Mouse (Mus musculus) intestine, embryonic 15.5 days (tissue): ENCODE results near the gene Snapc5. TPM values are rescaled to one million over a fixed set of nuclear protein-coding genes. Genes with fewer than 3 reads are reported as not detected.

Experiments used
- ATAC-seq: fragments of 200-750 bp; cut with Nextera tagmentation; 2 replicates; pipeline ENCODE4 v1.8.0; 2017; ENCODE audit warnings: moderate TSS enrichment, moderate library complexity
- H3K27ac ChIP-seq: fragments of 300-500 bp; sonication (generic); 2 replicates; pipeline ENCODE4 v1.5.1; 2015; ENCODE audit warnings: mild to moderate bottlenecking, inconsistent platforms
- H3K27me3 ChIP-seq: fragments of 300-500 bp; sonication (generic); replicated peaks from 2 replicates; pipeline ENCODE4 v1.6.1; 2015; ENCODE audit warnings: inconsistent platforms
- H3K36me3 ChIP-seq: fragments of 300-500 bp; sonication (generic); 2 replicates; pipeline ENCODE4 v1.6.1; 2015; ENCODE audit warnings: inconsistent platforms
- H3K4me1 ChIP-seq: fragments of 300-500 bp; sonication (generic); replicated peaks from 2 replicates; pipeline ENCODE4 v1.6.1; 2015; ENCODE audit warnings: inconsistent platforms
- H3K4me2 ChIP-seq: fragments of 300-500 bp; sonication (generic); replicated peaks from 2 replicates; pipeline ENCODE4 v1.6.1; 2015; ENCODE audit warnings: mild to moderate bottlenecking, inconsistent platforms
- H3K4me3 ChIP-seq: fragments of 300-500 bp; sonication (generic); replicated peaks from 2 replicates; pipeline ENCODE4 v1.5.1; 2015; ENCODE audit warnings: inconsistent platforms
- H3K9ac ChIP-seq: fragments of 300-500 bp; sonication (generic); 2 replicates; pipeline ENCODE4 v1.6.1; 2015; ENCODE audit warnings: inconsistent platforms
- H3K9me3 ChIP-seq: fragments of 300-500 bp; sonication (generic); 2 replicates; pipeline ENCODE4 v1.6.1; 2016; ENCODE audit warnings: inconsistent platforms
- WGBS: fragments of 180-500 bp; shearing (Covaris S2); methylation state at CpG from one replicate; pipeline ENCODE4 v1.1.7; 2015; 5-methylcytosine and 5-hydroxymethylcytosine counted together
- polyA plus RNA-seq: library from polyadenylated mRNA; unstranded; fragments of >200 nt; fragmentation: Nextera tagmentation; extraction: Ambion mirVana; gene quantifications from 2 replicates; pipeline ENCODE4 v1.2.1, GENCODE M21; 2015

Gene Snapc5
- polyA plus RNA-seq, 1 experiment from 2014 or later: 29.3 TPM

DNA sequence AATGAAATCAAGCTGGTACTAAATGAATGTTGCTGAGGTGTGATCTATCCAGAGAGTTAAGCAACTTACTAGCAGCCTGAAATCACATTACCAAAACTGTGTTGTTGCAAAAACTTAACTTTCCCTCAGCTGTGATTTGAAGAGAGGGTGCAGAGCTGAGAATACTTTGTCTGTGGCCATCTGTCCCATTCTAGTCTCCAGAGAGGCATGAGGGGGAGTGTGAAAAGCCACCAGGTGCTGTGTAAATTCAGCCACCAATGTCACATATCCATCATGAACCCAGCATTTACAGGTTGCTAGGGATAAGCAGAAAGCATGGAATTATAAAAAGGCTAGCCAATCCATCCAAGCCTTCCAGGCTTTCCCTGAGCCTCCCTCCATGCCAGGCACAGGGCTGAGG is 49.9 kb downstream of the Snapc5 start:
- Histone ChIP-seq H3K4me3 (no peak overlapping the region), H3K27me3 (no peaks in the 10 kb centered on the region), H3K9me3 (no peaks in the 10 kb centered on the region), H3K36me3 (no peaks in the 10 kb centered on the region), H3K4me2 (no peak overlapping the region), H3K4me1 (peaks cover 28% of the 10 kb centered on the region), H3K9ac (no peak overlapping the region), H3K27ac (no peak overlapping the region)
- no peak for ATAC-seq

DNA sequence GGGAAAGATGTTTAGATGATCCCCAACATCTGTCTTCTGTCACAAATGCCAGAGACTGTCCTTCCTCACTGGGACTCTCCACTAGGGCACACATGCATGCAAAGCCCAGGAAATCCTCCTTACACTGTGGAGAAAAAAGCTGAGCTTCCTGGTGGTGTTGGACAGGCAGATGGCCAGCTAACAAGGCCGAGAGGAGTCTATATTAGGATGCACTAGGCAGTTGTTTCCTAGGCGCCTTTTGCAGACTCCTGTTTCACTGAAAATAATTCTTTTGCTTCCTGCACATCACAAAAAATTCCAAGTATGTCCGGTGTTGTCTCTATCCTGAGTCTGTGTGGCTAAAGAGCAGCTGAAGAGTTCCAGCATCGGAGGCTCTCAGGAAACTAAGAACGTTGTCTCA is 52.1 kb downstream of the Snapc5 start:
- peak; percentile 59 for ATAC-seq
- H3K27me3 ChIP-seq: no peaks in the 10 kb centered on the region
- 0 out of 2 replicates have a peak overlapping the region, but pooled peaks have one; percentile 3 for H3K4me2 ChIP-seq
- no peaks in the 10 kb centered on the region for H3K9me3 ChIP-seq
- H3K4me3 ChIP-seq: no peak overlapping the region
- H3K36me3 ChIP-seq: no peaks in the 10 kb centered on the region
- H3K9ac ChIP-seq: no peak overlapping the region
- 37% methylated on average over 5 of the region's 5 CpGs for WGBS
- peaks cover 29% of the 10 kb centered on the region for H3K4me1 ChIP-seq
- peak overlapping the region; percentile 64 for H3K27ac ChIP-seq

DNA sequence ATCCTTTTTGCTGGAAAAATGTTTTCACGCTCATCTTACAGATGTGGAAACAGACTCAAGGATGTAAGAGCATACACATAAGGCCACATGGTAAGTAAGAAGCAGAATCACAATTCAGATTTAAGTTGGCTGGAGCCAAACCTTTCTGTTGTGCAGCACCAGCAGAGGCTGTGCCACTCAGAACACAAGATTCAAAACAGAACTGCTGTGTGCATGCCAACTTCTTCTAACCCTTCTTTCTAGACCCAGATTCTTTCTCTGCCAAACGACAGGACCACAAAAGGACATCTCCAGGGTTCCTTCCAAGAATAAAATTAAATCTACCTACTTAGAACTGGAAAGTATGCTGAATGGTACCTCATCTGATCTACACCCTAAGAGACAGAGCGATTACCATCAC is 52.6 kb downstream of the Snapc5 start:
- Histone ChIP-seq H3K9ac (no peak overlapping the region), H3K4me1 (peaks cover 29% of the 10 kb centered on the region), H3K36me3 (no peaks in the 10 kb centered on the region), H3K27ac (peak overlapping the region; percentile 64), H3K9me3 (no peaks in the 10 kb centered on the region), H3K4me2 (0 out of 2 replicates have a peak overlapping the region, but pooled peaks have one; percentile 14), H3K27me3 (no peaks in the 10 kb centered on the region), H3K4me3 (no peak overlapping the region)
- WGBS: 61% methylated on average over 3 of the region's 3 CpGs
- no peak for ATAC-seq

DNA sequence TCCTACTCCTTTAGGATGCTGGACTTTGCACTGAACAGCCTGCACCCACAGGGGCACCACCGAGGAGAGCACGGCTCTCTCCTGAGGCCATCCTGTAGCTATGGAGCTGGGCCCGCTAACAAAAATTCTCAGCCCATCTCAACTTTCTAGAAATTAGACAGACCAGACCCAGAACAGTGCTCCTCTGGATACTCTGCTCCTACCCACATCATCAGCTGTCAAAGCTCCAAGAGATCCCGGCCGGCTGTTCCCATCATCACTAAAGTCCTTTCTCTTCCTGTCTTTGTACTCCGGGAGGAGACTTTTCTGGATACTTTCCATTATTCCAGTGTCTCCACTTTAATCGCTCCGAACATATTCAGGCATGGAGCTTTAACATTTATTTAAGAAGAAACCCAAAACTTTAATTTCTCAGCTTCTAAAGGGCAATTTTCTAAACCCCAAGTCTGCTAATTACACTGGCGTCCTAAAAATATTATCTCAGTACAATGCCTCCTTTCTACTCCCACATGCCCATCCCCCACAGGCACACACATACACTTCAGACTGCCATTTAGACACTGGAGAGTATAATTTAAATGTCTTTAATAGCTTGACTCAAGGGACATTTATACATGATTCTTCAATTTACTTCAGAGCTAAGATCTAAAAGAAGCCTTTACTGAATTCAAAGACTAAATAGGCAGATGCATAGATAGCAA is 53.3 kb downstream of the Snapc5 start:
- no peak overlapping the region for H3K4me3 ChIP-seq
- no peaks in the 10 kb centered on the region for H3K36me3 ChIP-seq
- WGBS: 36% methylated on average over 9 of the region's 9 CpGs
- 0 out of 2 replicates have a peak overlapping the region, but pooled peaks have one; percentile 14 for H3K4me2 ChIP-seq
- peaks cover 29% of the 10 kb centered on the region for H3K4me1 ChIP-seq
- H3K9me3 ChIP-seq: no peaks in the 10 kb centered on the region
- H3K27me3 ChIP-seq: no peaks in the 10 kb centered on the region
- no peak overlapping the region for H3K9ac ChIP-seq
- peak overlapping the region; percentile 64 for H3K27ac ChIP-seq
- 0 out of 2 replicates have a peak, but pooled peaks have one; percentile 50 for ATAC-seq

Other genes with a start within 250 kb of the Snapc5 start
- 11.9 and 13.0 TPM in 2 replicates for gene Smad6, start 157.2 kb upstream of the Snapc5 start, polyA plus RNA-seq
- 0.13 and 0.15 TPM in 2 replicates for gene Lctl, start 62.1 kb upstream of the Snapc5 start, polyA plus RNA-seq
- 20.4 and 21.6 TPM in 2 replicates for gene Zwilch, start 6.2 kb upstream of the Snapc5 start, polyA plus RNA-seq
- gene Rpl4, start 5.9 kb upstream of the Snapc5 start, polyA plus RNA-seq: 1,198 and 1,252 TPM in 2 replicates
- 2.2 and 3.3 TPM in 2 replicates for gene Uchl4, start 55.9 kb downstream of the Snapc5 start, polyA plus RNA-seq
- 97.9 and 102 TPM in 2 replicates for gene Map2k1, start 74.4 kb downstream of the Snapc5 start, polyA plus RNA-seq
- 171 and 190 TPM in 2 replicates for gene Tipin, start 102.3 kb downstream of the Snapc5 start, polyA plus RNA-seq
- gene Dis3l, start 162.0 kb downstream of the Snapc5 start, polyA plus RNA-seq: 19.3 and 19.8 TPM in 2 replicates
- 0.89 and 1.3 TPM in 2 replicates for gene Megf11, start 206.4 kb downstream of the Snapc5 start, polyA plus RNA-seq